Mouse (Mus musculus): ENCODE data around the gene Fbxo10. TPM values are rescaled to one million over a fixed set of nuclear protein-coding genes. Genes with fewer than 3 reads are reported as not detected.
"Not testable (repeated sequence)": the region's sequence is repeated elsewhere in the genome, so short reads cannot be mapped to it uniquely, and the experiment has no call there.

The Fbxo10 gene
- polyA plus RNA-seq, 1 experiment from 2014 or later, result 9.3 TPM

GRCm38 (mm10) chr4:45038879-45039278 lies 45.5 kb downstream of the Fbxo10 start:
- ATAC-seq (replicated peaks; ENCODE audit: low FRiP score); H3K4me2 ChIP-seq; H3K36me3 ChIP-seq (ENCODE audit: control insufficient read depth, insufficient read depth, low read length); H3K27ac ChIP-seq (ENCODE audit: low read depth, low read length); DNase-seq (ENCODE audit: low spot score); H3K4me1 ChIP-seq (replicated peaks; ENCODE audit: control insufficient read depth, insufficient read depth, low read length); H3K9ac ChIP-seq (ENCODE audit: low read depth, low read length); H3K9me3 ChIP-seq (ENCODE audit: control insufficient read depth, low read length); H3K4me3 ChIP-seq (ENCODE audit: low read depth, low read length); H3K27me3 ChIP-seq (replicated peaks; ENCODE audit: control insufficient read depth, insufficient read depth, low read length): not testable (repeated sequence)
- 47% methylated on average over 8 of the region's 8 CpGs for WGBS

DNA sequence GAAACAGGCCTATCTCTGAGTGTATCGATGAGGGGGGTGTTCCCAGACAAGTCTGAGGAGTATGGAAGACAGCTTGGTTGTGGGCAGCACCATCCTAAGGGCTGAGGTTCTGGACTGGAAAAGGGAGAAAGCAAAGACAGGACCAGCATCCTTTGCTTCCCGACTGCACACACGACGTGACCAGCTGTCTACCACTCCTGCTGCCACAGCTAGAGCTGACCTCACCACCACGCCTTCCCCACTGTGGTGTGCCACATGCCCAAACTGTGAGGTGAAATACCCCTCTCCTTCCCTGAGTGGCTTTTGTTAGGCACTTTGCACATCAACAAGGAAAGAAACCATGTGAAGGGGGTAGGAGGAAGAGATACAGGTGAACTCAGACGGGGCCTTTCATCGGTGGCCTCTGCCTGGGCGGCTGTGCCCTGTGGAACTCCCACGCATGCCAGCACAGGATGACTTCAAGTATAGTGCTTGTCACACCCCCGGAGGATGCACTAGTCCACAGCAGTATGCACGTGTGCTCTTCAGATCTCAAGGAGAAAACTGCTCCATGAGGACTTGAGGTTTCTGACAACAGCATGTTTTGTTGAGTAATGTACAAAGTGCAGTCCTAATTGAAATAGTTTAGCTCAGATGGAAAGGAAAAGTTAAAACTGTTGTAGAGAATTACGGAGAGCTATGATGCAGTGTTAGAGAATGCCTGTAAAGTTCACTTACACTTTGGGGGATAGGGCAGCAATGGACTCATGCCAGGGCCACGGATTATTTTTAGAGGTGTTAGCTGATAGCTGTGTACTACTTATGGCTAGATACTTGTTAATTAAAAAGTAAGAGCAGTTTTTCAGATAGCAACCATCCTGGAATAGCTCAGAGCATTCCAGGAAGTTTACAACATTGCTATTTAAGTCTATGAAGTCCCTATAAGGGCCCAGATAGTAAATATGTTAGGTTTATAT lies 46.7 kb downstream of the Fbxo10 start:
- H3K9ac ChIP-seq (ENCODE audit: low read depth, low read length), result no peak overlapping the region
- no peak overlapping the region for H3K27ac ChIP-seq (ENCODE audit: low read depth, low read length)
- no peak for DNase-seq (ENCODE audit: low spot score)

DNA sequence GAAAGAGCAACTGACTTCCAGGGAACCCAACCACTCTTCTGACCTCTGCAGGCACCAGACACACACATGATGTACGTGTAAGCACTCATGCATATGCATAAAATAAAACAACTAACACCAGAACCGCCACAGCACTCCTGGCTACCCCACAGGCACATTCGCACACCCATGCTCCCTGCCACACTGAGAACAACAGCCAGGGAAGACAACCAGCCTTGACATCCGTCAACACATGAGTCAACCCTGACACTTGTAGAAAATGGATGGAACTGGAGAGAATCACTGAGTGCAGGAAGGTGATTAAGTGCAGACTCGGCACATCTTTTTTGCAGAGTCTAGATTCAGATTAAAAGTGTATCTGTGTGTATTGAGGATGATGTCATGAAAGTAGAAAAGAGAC lies 47.8 kb downstream of the Fbxo10 start:
- Histone ChIP-seq H3K9me3 (ENCODE audit: control insufficient read depth, low read length) (no peaks in the 10 kb centered on the region), H3K4me1 (replicated peaks; ENCODE audit: control insufficient read depth, insufficient read depth, low read length) (no peaks in the 10 kb centered on the region), H3K4me3 (ENCODE audit: low read depth, low read length) (no peak overlapping the region), H3K4me2 (no peak overlapping the region), H3K27me3 (replicated peaks; ENCODE audit: control insufficient read depth, insufficient read depth, low read length) (no peaks in the 10 kb centered on the region), H3K27ac (ENCODE audit: low read depth, low read length) (no peak overlapping the region), H3K9ac (ENCODE audit: low read depth, low read length) (no peak overlapping the region), H3K36me3 (ENCODE audit: control insufficient read depth, insufficient read depth, low read length) (peaks cover 6% of the 10 kb centered on the region; the same call in 1 of the 2 replicates)
- WGBS, result 81% methylated on average over 5 of the region's 5 CpGs
- DNase-seq (ENCODE audit: low spot score) (no peak), ATAC-seq (replicated peaks; ENCODE audit: low FRiP score) (no peak)

More for the DNA sequence above, 46.7 kb downstream of the Fbxo10 start:
- Histone ChIP-seq H3K4me2 (no peak overlapping the region), H3K9me3 (ENCODE audit: control insufficient read depth, low read length) (no peaks in the 10 kb centered on the region), H3K4me3 (ENCODE audit: low read depth, low read length) (no peak overlapping the region), H3K4me1 (replicated peaks; ENCODE audit: control insufficient read depth, insufficient read depth, low read length) (no peaks in the 10 kb centered on the region), H3K36me3 (ENCODE audit: control insufficient read depth, insufficient read depth, low read length) (0 out of 2 replicates have a peak, but pooled peaks cover 2% of the 10 kb centered on the region), H3K27me3 (replicated peaks; ENCODE audit: control insufficient read depth, insufficient read depth, low read length) (no peaks in the 10 kb centered on the region)
- 80% methylated on average over 13 of the region's 13 CpGs for WGBS
- ATAC-seq (replicated peaks; ENCODE audit: low FRiP score), result no peak

DNA sequence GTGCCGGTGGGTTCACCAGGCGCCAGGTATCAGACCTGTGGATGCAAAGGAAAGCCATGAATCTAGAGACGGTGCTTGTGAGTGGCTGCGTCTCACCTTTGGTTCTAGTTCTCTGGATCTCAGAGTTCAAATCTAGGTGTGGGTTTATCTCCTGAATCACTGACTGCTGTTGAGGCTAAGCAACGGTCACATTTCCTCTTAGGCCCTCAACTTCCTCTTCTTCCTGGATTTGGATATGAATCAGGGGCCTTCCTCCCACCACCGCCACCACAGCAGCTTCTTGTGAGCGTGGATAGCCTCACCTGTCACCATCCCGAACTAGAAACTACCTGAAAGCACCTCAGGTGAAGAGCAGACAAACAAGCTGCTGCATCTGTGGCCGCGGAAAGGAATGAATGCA lies 48.4 kb downstream of the Fbxo10 start:
- peaks cover 10% of the 10 kb centered on the region; the same call in 1 of the 2 replicates for H3K36me3 ChIP-seq (ENCODE audit: control insufficient read depth, insufficient read depth, low read length)

GRCm38 (mm10) chr4:45034693-45035628 lies 49.4 kb downstream of the Fbxo10 start:
- H3K9me3 ChIP-seq (ENCODE audit: control insufficient read depth, low read length), result no peaks in the 10 kb centered on the region
- peaks cover 16% of the 10 kb centered on the region for H3K36me3 ChIP-seq (ENCODE audit: control insufficient read depth, insufficient read depth, low read length)
- 72% methylated on average over 16 of the region's 16 CpGs for WGBS
- H3K27ac ChIP-seq (ENCODE audit: low read depth, low read length), result no peak overlapping the region
- DNase-seq (ENCODE audit: low spot score) (no peak), ATAC-seq (replicated peaks; ENCODE audit: low FRiP score) (no peak)
- no peak overlapping the region for H3K4me3 ChIP-seq (ENCODE audit: low read depth, low read length)
- H3K4me2 ChIP-seq, result no peak overlapping the region
- no peaks in the 10 kb centered on the region for H3K27me3 ChIP-seq (replicated peaks; ENCODE audit: control insufficient read depth, insufficient read depth, low read length)
- no peaks in the 10 kb centered on the region for H3K4me1 ChIP-seq (replicated peaks; ENCODE audit: control insufficient read depth, insufficient read depth, low read length)
- no peak overlapping the region for H3K9ac ChIP-seq (ENCODE audit: low read depth, low read length)

More for the DNA sequence above, 48.4 kb downstream of the Fbxo10 start:
- Histone ChIP-seq H3K9ac (ENCODE audit: low read depth, low read length) (no peak overlapping the region), H3K9me3 (ENCODE audit: control insufficient read depth, low read length) (no peaks in the 10 kb centered on the region), H3K4me3 (ENCODE audit: low read depth, low read length) (no peak overlapping the region), H3K27me3 (replicated peaks; ENCODE audit: control insufficient read depth, insufficient read depth, low read length) (no peaks in the 10 kb centered on the region), H3K4me1 (replicated peaks; ENCODE audit: control insufficient read depth, insufficient read depth, low read length) (no peaks in the 10 kb centered on the region), H3K4me2 (no peak overlapping the region), H3K27ac (ENCODE audit: low read depth, low read length) (no peak overlapping the region)
- 74% methylated on average over 10 of the region's 10 CpGs for WGBS
- ATAC-seq (replicated peaks; ENCODE audit: low FRiP score) (no peak), DNase-seq (ENCODE audit: low spot score) (no peak)

DNA sequence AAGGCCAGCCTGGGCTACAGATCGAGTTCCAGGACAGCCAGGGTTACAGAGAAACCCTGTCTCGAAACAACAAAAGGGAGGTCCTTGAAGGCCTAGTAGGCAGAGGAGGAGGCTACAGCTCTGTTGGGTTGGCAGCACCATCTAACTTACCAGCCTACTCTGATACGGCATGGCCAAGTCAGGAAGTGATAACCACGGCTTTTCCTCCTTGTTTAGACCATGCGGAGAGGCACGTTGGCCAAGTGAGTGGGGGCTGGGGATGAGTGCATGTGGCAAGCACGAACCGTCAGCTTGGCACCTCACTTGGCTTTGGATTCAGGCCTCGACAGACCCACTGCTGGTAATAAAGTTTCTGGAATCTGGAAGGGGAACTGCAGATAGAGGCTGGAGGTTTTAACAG lies 51.8 kb downstream of the Fbxo10 start:
- H3K27ac ChIP-seq (ENCODE audit: low read depth, low read length), result no peak overlapping the region
- ATAC-seq (replicated peaks; ENCODE audit: low FRiP score) (no peak), DNase-seq (ENCODE audit: low spot score) (no peak)
- no peak overlapping the region for H3K9ac ChIP-seq (ENCODE audit: low read depth, low read length)
- H3K4me2 ChIP-seq, result no peak overlapping the region
- H3K9me3 ChIP-seq (ENCODE audit: control insufficient read depth, low read length), result no peaks in the 10 kb centered on the region
- no peaks in the 10 kb centered on the region for H3K4me1 ChIP-seq (replicated peaks; ENCODE audit: control insufficient read depth, insufficient read depth, low read length)
- peaks cover 28% of the 10 kb centered on the region for H3K36me3 ChIP-seq (ENCODE audit: control insufficient read depth, insufficient read depth, low read length)
- H3K27me3 ChIP-seq (replicated peaks; ENCODE audit: control insufficient read depth, insufficient read depth, low read length), result no peaks in the 10 kb centered on the region
- WGBS, result 63% methylated on average over 9 of the region's 9 CpGs
- no peak overlapping the region for H3K4me3 ChIP-seq (ENCODE audit: low read depth, low read length)

GRCm38 (mm10) chr4:45026459-45026858 lies 57.9 kb downstream of the Fbxo10 start:
- peaks cover 35% of the 10 kb centered on the region for H3K36me3 ChIP-seq (ENCODE audit: control insufficient read depth, insufficient read depth, low read length)

DNA sequence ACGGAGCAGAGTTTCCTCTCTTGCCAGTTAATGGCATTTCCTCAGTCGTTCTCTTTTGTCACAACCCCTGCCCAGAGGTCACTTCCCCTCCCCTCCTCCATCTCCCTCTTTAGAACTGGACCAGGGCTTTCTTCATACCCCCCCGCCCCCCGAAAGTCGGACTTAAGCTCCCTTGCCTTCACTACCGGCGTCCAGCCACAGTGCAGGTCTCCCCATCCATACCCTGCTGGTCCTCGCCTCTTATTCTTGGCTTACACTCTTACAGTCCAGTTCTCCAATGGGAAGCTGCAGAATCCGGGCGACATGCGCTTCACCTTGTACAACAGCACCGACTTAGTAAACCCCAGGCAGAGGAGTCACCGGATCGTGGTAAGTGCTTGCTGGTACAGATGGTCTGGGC lies 65.4 kb downstream of the Fbxo10 start:
- Histone ChIP-seq H3K9ac (ENCODE audit: low read depth, low read length) (peak overlapping the region; percentile 76), H3K4me1 (replicated peaks; ENCODE audit: control insufficient read depth, insufficient read depth, low read length) (peaks cover 17% of the 10 kb centered on the region), H3K4me2 (peak overlapping the region; percentile 85), H3K9me3 (ENCODE audit: control insufficient read depth, low read length) (no peaks in the 10 kb centered on the region), H3K36me3 (ENCODE audit: control insufficient read depth, insufficient read depth, low read length) (peaks cover 2% of the 10 kb centered on the region; the same call in 1 of the 2 replicates), H3K4me3 (ENCODE audit: low read depth, low read length) (peak overlapping the region; percentile 83), H3K27me3 (replicated peaks; ENCODE audit: control insufficient read depth, insufficient read depth, low read length) (no peaks in the 10 kb centered on the region), H3K27ac (ENCODE audit: low read depth, low read length) (no peak overlapping the region)
- 0 out of 2 replicates have a peak, but pooled peaks have one; percentile 28 for ATAC-seq (replicated peaks; ENCODE audit: low FRiP score)
- DNase-seq (ENCODE audit: low spot score), result no peak
- WGBS, result 4% methylated on average over 14 of the region's 14 CpGs

More at GRCm38 (mm10) chr4:45026459-45026858, 57.9 kb downstream of the Fbxo10 start:
- Histone ChIP-seq H3K4me2 (no peak overlapping the region), H3K27ac (ENCODE audit: low read depth, low read length) (no peak overlapping the region), H3K4me3 (ENCODE audit: low read depth, low read length) (no peak overlapping the region), H3K9me3 (ENCODE audit: control insufficient read depth, low read length) (no peaks in the 10 kb centered on the region), H3K9ac (ENCODE audit: low read depth, low read length) (no peak overlapping the region), H3K4me1 (replicated peaks; ENCODE audit: control insufficient read depth, insufficient read depth, low read length) (no peaks in the 10 kb centered on the region), H3K27me3 (replicated peaks; ENCODE audit: control insufficient read depth, insufficient read depth, low read length) (no peaks in the 10 kb centered on the region)
- WGBS, result 92% methylated on average over 4 of the region's 4 CpGs
- DNase-seq (ENCODE audit: low spot score), result no peak
- ATAC-seq (replicated peaks; ENCODE audit: low FRiP score), result no peak

All from liver, embryonic 11.5 days (tissue).